Mouse (Mus musculus) hindbrain, embryonic 15.5 days (tissue): Measurements from ENCODE around the gene Trp53rkb. TPM values are rescaled to one million over a fixed set of nuclear protein-coding genes. Genes with fewer than 3 reads are reported as not detected.
"Not testable (repeated sequence)": the region's sequence is repeated elsewhere in the genome, so short reads cannot be mapped to it uniquely, and the experiment has no call there.

ENCODE experiments used
- ATAC-seq: fragments of 200-750 bp; cut with Nextera tagmentation; 2 replicates; pipeline ENCODE4 v1.8.0; 2017; ENCODE audit warnings: low read depth, moderate number of reproducible peaks, moderate TSS enrichment; ENCODE audit not compliant: low FRiP score
- H3K27ac ChIP-seq: fragments of 300-500 bp; sonication (generic); replicated peaks from 2 replicates; pipeline ENCODE4 v1.5.1; 2015; ENCODE audit warnings: mild to moderate bottlenecking, inconsistent platforms
- H3K27me3 ChIP-seq: fragments of 300-500 bp; sonication (generic); 2 replicates; pipeline ENCODE4 v1.6.1; 2015; ENCODE audit warnings: control low read depth, inconsistent platforms
- H3K36me3 ChIP-seq: fragments of 300-500 bp; sonication (generic); 2 replicates; pipeline ENCODE4 v1.6.1; 2015; ENCODE audit warnings: control low read depth, inconsistent platforms
- H3K4me1 ChIP-seq: fragments of 300-500 bp; sonication (generic); replicated peaks from 2 replicates; pipeline ENCODE4 v1.6.1; 2015; ENCODE audit warnings: control low read depth, inconsistent platforms
- H3K4me2 ChIP-seq: fragments of 300-500 bp; sonication (generic); 2 replicates; pipeline ENCODE4 v1.6.1; 2015; ENCODE audit warnings: moderate library complexity, mild to moderate bottlenecking, inconsistent platforms
- H3K4me3 ChIP-seq: fragments of 300-500 bp; sonication (generic); 2 replicates; pipeline ENCODE4 v1.5.1; 2015; ENCODE audit warnings: mild to moderate bottlenecking, inconsistent platforms
- H3K9ac ChIP-seq: fragments of 300-500 bp; sonication (generic); 2 replicates; pipeline ENCODE4 v1.6.1; 2015; ENCODE audit warnings: inconsistent platforms
- H3K9me3 ChIP-seq: fragments of 300-500 bp; sonication (generic); 2 replicates; pipeline ENCODE4 v1.6.1; 2016; ENCODE audit warnings: control low read depth, inconsistent platforms
- WGBS: fragments of 180-500 bp; shearing (Covaris S2); methylation state at CpG from one replicate; pipeline ENCODE4 v1.1.7; 2015; 5-methylcytosine and 5-hydroxymethylcytosine counted together
- polyA plus RNA-seq: library from polyadenylated mRNA; unstranded; fragments of >200 nt; fragmentation: Nextera tagmentation; extraction: Ambion mirVana; gene quantifications from 2 replicates; pipeline ENCODE4 v1.2.1, GENCODE M21; 2015

The Trp53rkb gene
- polyA plus RNA-seq, 1 experiment from 2014 or later, result 10.9 TPM

GRCm38 (mm10) chr2:166774275-166774674 lies 18.1 kb upstream of the Trp53rkb start:
- Histone ChIP-seq H3K9ac (no peak overlapping the region), H3K27me3 (no peaks in the 10 kb centered on the region), H3K4me1 (no peaks in the 10 kb centered on the region), H3K27ac (no peak overlapping the region), H3K9me3 (no peaks in the 10 kb centered on the region), H3K4me2 (no peak overlapping the region), H3K4me3 (no peak overlapping the region), H3K36me3 (no peaks in the 10 kb centered on the region)
- 80% methylated on average over 10 of the region's 10 CpGs for WGBS
- no peak for ATAC-seq

GRCm38 (mm10) chr2:166775357-166775893 lies 16.9 kb upstream of the Trp53rkb start:
- H3K9ac ChIP-seq, result no peak overlapping the region
- H3K4me3 ChIP-seq, result no peak overlapping the region
- H3K27ac ChIP-seq, result no peak overlapping the region
- no peaks in the 10 kb centered on the region for H3K4me1 ChIP-seq
- H3K36me3 ChIP-seq, result no peaks in the 10 kb centered on the region
- ATAC-seq, result no peak
- H3K9me3 ChIP-seq, result no peaks in the 10 kb centered on the region
- WGBS, result 66% methylated on average over 11 of the region's 11 CpGs
- H3K27me3 ChIP-seq, result no peaks in the 10 kb centered on the region
- H3K4me2 ChIP-seq, result no peak overlapping the region

- Histone ChIP-seq H3K4me3 (no peak overlapping the region), H3K9ac (no peak overlapping the region), H3K36me3 (no peaks in the 10 kb centered on the region), H3K4me2 (no peak overlapping the region), H3K27ac (no peak overlapping the region), H3K9me3 (no peaks in the 10 kb centered on the region), H3K4me1 (no peaks in the 10 kb centered on the region), H3K27me3 (no peaks in the 10 kb centered on the region)
- ATAC-seq, result no peak
- 34% methylated on average over 2 of the region's 2 CpGs for WGBS
Observed at GRCm38 (mm10) chr2:166776272-166776671, 16.1 kb upstream of the Trp53rkb start.

GRCm38 (mm10) chr2:166779956-166780355 lies 12.4 kb upstream of the Trp53rkb start:
- ATAC-seq, result no peak
- Histone ChIP-seq H3K9ac (no peak overlapping the region), H3K4me2 (no peak overlapping the region), H3K27me3 (no peaks in the 10 kb centered on the region), H3K9me3 (no peaks in the 10 kb centered on the region), H3K4me1 (no peaks in the 10 kb centered on the region), H3K27ac (no peak overlapping the region), H3K36me3 (no peaks in the 10 kb centered on the region), H3K4me3 (no peak overlapping the region)
- WGBS, result 52% methylated on average over 8 of the region's 8 CpGs

- Histone ChIP-seq H3K9ac (no peak overlapping the region), H3K4me3 (no peak overlapping the region), H3K27me3 (no peaks in the 10 kb centered on the region), H3K4me1 (peaks cover 9% of the 10 kb centered on the region), H3K27ac (no peak overlapping the region), H3K36me3 (no peaks in the 10 kb centered on the region), H3K9me3 (no peaks in the 10 kb centered on the region), H3K4me2 (no peak overlapping the region)
- ATAC-seq, result no peak
- WGBS, result 13% methylated on average over 9 of the region's 9 CpGs
Observed at GRCm38 (mm10) chr2:166780980-166781578, 11.3 kb upstream of the Trp53rkb start.

- Histone ChIP-seq H3K27ac (no peak overlapping the region), H3K36me3 (no peaks in the 10 kb centered on the region), H3K4me3 (no peak overlapping the region), H3K9ac (no peak overlapping the region), H3K9me3 (no peaks in the 10 kb centered on the region), H3K27me3 (no peaks in the 10 kb centered on the region), H3K4me1 (peaks cover 19% of the 10 kb centered on the region), H3K4me2 (no peak overlapping the region)
- whole genome bisulfite sequencing, result 87% methylated on average over 6 of the region's 6 CpGs
- ATAC-seq, result no peak
Observed at GRCm38 (mm10) chr2:166784376-166784775, 8.0 kb upstream of the Trp53rkb start.

GRCm38 (mm10) chr2:166786353-166787004 lies 5.9 kb upstream of the Trp53rkb start:
- H3K27ac ChIP-seq, result peak overlapping the region; percentile 76
- H3K4me2 ChIP-seq, result peak overlapping the region; percentile 91
- peaks cover 19% of the 10 kb centered on the region for H3K4me1 ChIP-seq
- no peaks in the 10 kb centered on the region for H3K36me3 ChIP-seq
- H3K4me3 ChIP-seq, result peak overlapping the region; percentile 82
- ATAC-seq, result peak; percentile 96
- H3K27me3 ChIP-seq, result no peaks in the 10 kb centered on the region
- under 1% methylated on average over 35 of the region's 35 CpGs for WGBS
- H3K9ac ChIP-seq, result peak overlapping the region; percentile 86
- H3K9me3 ChIP-seq, result no peaks in the 10 kb centered on the region

GRCm38 (mm10) chr2:166791738-166792137 lies 593 bp upstream of the Trp53rkb start:
- Histone ChIP-seq H3K4me3 (no peak overlapping the region), H3K4me2 (no peak overlapping the region), H3K9ac (no peak overlapping the region), H3K27me3 (no peaks in the 10 kb centered on the region), H3K36me3 (peaks cover 10% of the 10 kb centered on the region), H3K27ac (peak overlapping the region; percentile 56), H3K9me3 (no peaks in the 10 kb centered on the region), H3K4me1 (peaks cover 23% of the 10 kb centered on the region)
- ATAC-seq, result no peak
- 67% methylated on average over 5 of the region's 5 CpGs for WGBS

- H3K4me1 ChIP-seq, result peaks cover 19% of the 10 kb centered on the region
- WGBS, result under 1% methylated on average over 57 of the region's 76 CpGs
- peaks cover 22% of the 10 kb centered on the region for H3K36me3 ChIP-seq
- ATAC-seq, result peak; percentile 92
- H3K4me3 ChIP-seq, result peak overlapping the region; percentile 87
- H3K9ac ChIP-seq, result peak overlapping the region; percentile 80
- peak overlapping the region; percentile 72 for H3K4me2 ChIP-seq
- H3K27me3 ChIP-seq, H3K9me3 ChIP-seq: not testable (repeated sequence)
- peak overlapping the region; percentile 76 for H3K27ac ChIP-seq
Observed at GRCm38 (mm10) chr2:166793542-166794214, 1.3 kb downstream of the Trp53rkb start.

- Histone ChIP-seq H3K4me3 (no peak overlapping the region), H3K4me2 (no peak overlapping the region), H3K36me3 (peaks cover 22% of the 10 kb centered on the region), H3K27ac (no peak overlapping the region), H3K9me3 (no peaks in the 10 kb centered on the region), H3K27me3 (0 out of 2 replicates have a peak, but pooled peaks cover 2% of the 10 kb centered on the region), H3K4me1 (peaks cover under 1% of the 10 kb centered on the region), H3K9ac (no peak overlapping the region)
- no peak for ATAC-seq
- 80% methylated on average over 11 of the region's 11 CpGs for WGBS
Observed at GRCm38 (mm10) chr2:166799615-166800472, 7.5 kb downstream of the Trp53rkb start.

- H3K27me3 ChIP-seq, result 0 out of 2 replicates have a peak, but pooled peaks cover 2% of the 10 kb centered on the region
- ATAC-seq, result no peak
- no peaks in the 10 kb centered on the region for H3K4me1 ChIP-seq
- H3K9me3 ChIP-seq, result no peaks in the 10 kb centered on the region
- peaks cover 22% of the 10 kb centered on the region for H3K36me3 ChIP-seq
- H3K9ac ChIP-seq, result no peak overlapping the region
- H3K27ac ChIP-seq, result no peak overlapping the region
- H3K4me3 ChIP-seq, result no peak overlapping the region
- no peak overlapping the region for H3K4me2 ChIP-seq
- 91% methylated on average over 7 of the region's 7 CpGs for WGBS
Observed at GRCm38 (mm10) chr2:166800473-166800857, 8.1 kb downstream of the Trp53rkb start.
